Comparison of ENCODE assay signal across 23 mouse cellular contexts in the genomic region with DNA sequence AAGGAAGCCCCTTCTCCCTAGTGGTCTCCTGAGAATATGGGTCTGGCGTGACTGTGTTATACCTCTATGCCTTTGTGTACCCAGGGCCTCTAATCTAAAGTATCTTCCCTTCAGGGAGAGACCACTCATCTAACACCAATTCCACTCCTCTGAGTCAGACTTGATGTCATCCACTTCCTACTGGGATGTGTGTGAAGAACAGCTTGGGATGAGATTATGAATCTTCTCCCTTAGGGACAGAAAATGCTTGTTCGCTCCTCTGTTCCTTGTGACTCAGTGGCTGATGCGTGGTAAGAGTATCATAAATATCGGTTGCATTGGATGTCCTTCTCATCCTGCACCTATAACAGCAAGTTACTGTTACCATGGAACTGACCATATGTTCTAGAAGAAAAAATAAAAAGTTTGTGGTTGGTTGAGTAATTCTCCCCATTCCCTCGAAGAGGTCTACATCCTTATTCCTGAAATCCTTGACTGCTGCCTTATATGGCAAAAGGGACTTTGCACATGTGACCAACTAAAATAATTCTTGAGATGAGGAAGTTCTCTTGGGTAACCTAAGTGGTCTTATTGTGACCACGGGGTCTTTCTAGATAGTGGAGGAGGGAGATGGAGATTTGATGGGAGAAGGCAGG. TPM values are rescaled to one million over a fixed set of nuclear protein-coding genes. Genes with fewer than 3 reads are reported as not detected.
DNase-seq lines count a peak whose midpoint lies in the region; TF ChIP-seq lines count a peak whose summit lies in the region.
"Had no signal": no experiment of that assay in that cellular context is flagged by ENCODE, and none has a peak within 500 bp of the region (broad histone marks: within the 10 kb centered on the region; RNA-seq: fewer than 3 reads in every experiment).

No protein-coding gene starts in this region.

- DNase-seq in heart, adult 11 months = peak; percentile 81
- no peak for DNase-seq in heart, postnatal 36 days
- DNase-seq in Muller cell, postnatal 12 days (ENCODE audit: inconsistent ontology term) = peak; percentile 27
- no peak for DNase-seq in layer of hippocampus, postnatal 36 days
- no peak for DNase-seq in natural killer cell, adult 2 months (ENCODE audit: low spot score in 2 of 2)
- DNase-seq in spleen, adult 18-20 months = no peak
- DNase-seq: adrenal gland, postnatal 14 days; cerebellum, adult 18-20 months; cerebellum, adult 9-11 months; cerebellum, postnatal 36 days; gastrocnemius, postnatal 14 days; heart, postnatal 14 days had no signal

- H3K27me3 ChIP-seq in myocyte (ENCODE audit: control insufficient read depth, insufficient read depth, insufficient read length) = no peaks in the 10 kb centered on the region
- H3K27me3 ChIP-seq: forebrain, embryonic 15.5 days; intestine, embryonic 15.5 days; Patski had no signal

- H3K4me3 ChIP-seq in embryonic fibroblast, embryonic 13.5 days (ENCODE audit: insufficient read depth, low read length) = no peak overlapping the region
- H3K4me3 ChIP-seq in myocyte = no peak overlapping the region
- H3K4me3 ChIP-seq: embryonic facial prominence, embryonic 10.5 days; erythroblast, embryonic 14.5 days; forebrain, embryonic 10.5 days; forebrain, embryonic 15.5 days; hindbrain, embryonic 10.5 days; intestine, embryonic 15.5 days had no signal

- no peak for TF ChIP-seq CTCF in embryonic fibroblast, embryonic 13.5 days (IDR thresholded peaks at IDR 0.05; ENCODE audit: borderline replicate concordance, insufficient read depth, low read length)

- H3K4me1 ChIP-seq in embryonic fibroblast, embryonic 13.5 days (ENCODE audit: control insufficient read depth, insufficient read depth, low read length) = peaks cover 11% of the 10 kb centered on the region
- H3K4me1 ChIP-seq: embryonic facial prominence, embryonic 10.5 days; forebrain, embryonic 15.5 days; hindbrain, embryonic 10.5 days had no signal

- H3K36me3 ChIP-seq in myocyte (ENCODE audit: control insufficient read depth, insufficient read depth) = no peaks in the 10 kb centered on the region
- H3K36me3 ChIP-seq: embryonic facial prominence, embryonic 10.5 days; forebrain, embryonic 10.5 days; forebrain, embryonic 15.5 days; G1E; hindbrain, embryonic 10.5 days; intestine, embryonic 15.5 days had no signal

- peak overlapping the region; percentile 50 for H3K4me2 ChIP-seq in myocyte (ENCODE audit: low read depth)
- H3K4me2 ChIP-seq: forebrain, embryonic 15.5 days; hindbrain, embryonic 14.5 days; intestine, embryonic 15.5 days had no signal

- peaks cover 60% of the 10 kb centered on the region for H3K79me2 ChIP-seq in myocyte (ENCODE audit: control insufficient read depth, insufficient read depth)

- H3ac ChIP-seq in myocyte (ENCODE audit: control insufficient read depth, insufficient read length) = no peak overlapping the region

- intact Hi-C loops in heart, postnatal 36 days (cut with DNase I) = no loop called here

- no peak for TF ChIP-seq POLR2A in embryonic fibroblast, embryonic 13.5 days (IDR thresholded peaks at IDR 0.05; ENCODE audit: low read depth, low read length)
- TF ChIP-seq POLR2A in myocyte (IDR thresholded peaks at IDR 0.05; ENCODE audit: insufficient read length, low read depth) = no peak

- H3K27ac ChIP-seq in embryonic fibroblast, embryonic 13.5 days (ENCODE audit: insufficient read depth, low read length) = peak overlapping the region; percentile 82
- H3K27ac ChIP-seq: embryonic facial prominence, embryonic 10.5 days; forebrain, embryonic 10.5 days; forebrain, embryonic 15.5 days; hindbrain, embryonic 10.5 days; hindbrain, embryonic 14.5 days; intestine, embryonic 15.5 days had no signal

TF ChIP-seq in myocyte, 11 proteins besides CTCF, POLR2A, EP300 and RAD21:
- TF ChIP-seq CEBPB (IDR thresholded peaks at IDR 0.05; ENCODE audit: insufficient read depth, poor library complexity, severe bottlenecking) = 0 out of 2 replicates have a peak, but pooled peaks have one; percentile 31
- peak; percentile 95 for TF ChIP-seq USF1 (IDR thresholded peaks at IDR 0.05; ENCODE audit: low read depth)
- peak; percentile 68 for TF ChIP-seq SRF (IDR thresholded peaks at IDR 0.05; ENCODE audit: control insufficient read depth, insufficient read length, low read depth)
- TF ChIP-seq TCF12 (IDR thresholded peaks at IDR 0.05; ENCODE audit: insufficient read depth, poor library complexity, severe bottlenecking) = no peak

RNA-seq across cellular contexts. Expression of a gene that starts 18.1 kb away (rescaled TPM):
- 10 to 100 TPM; 37.4 to 43.5 TPM for total RNA-seq in heart, postnatal 36 days (2021)
- polyA plus RNA-seq in embryonic fibroblast, embryonic 13.5 days (2011; ENCODE audit: insufficient read length, low read depth, missing spikeins) = 27.7 and 31.1 TPM in 2 replicates
- 5.8 TPM for polyA plus RNA-seq in myocyte (2012; fragmentation: generic; extraction: Trizol)
- total RNA-seq in layer of hippocampus, postnatal 36 days (2021) = 10 to 100 TPM; 16.7 to 20.1 TPM

RNA-seq across cellular contexts. Expression of a gene that starts 47.0 kb away (rescaled TPM):
- 10 to 100 TPM; 10.1 to 11.9 TPM for total RNA-seq in heart, postnatal 36 days (2021)
- polyA plus RNA-seq in embryonic fibroblast, embryonic 13.5 days (2011; ENCODE audit: insufficient read length, low read depth, missing spikeins) = 10.1 and 12.0 TPM in 2 replicates
- 6.6 TPM for polyA plus RNA-seq in myocyte (2012; fragmentation: generic; extraction: Trizol)
- 10 to 100 TPM; 29.8 to 38.8 TPM for total RNA-seq in layer of hippocampus, postnatal 36 days (2021)
- total RNA-seq: G1E had no signal
- polyA plus RNA-seq: erythroblast, embryonic 14.5 days; G1E had no signal

Comparison
In these comparisons a context has a peak if more than half of its experiments do, and no peak if none do; other contexts are left out.
1. DNase-seq: peak in heart, adult 11 months (single experiment) and Muller cell, postnatal 12 days (single experiment); none in heart, postnatal 36 days (0 of 2), layer of hippocampus, postnatal 36 days (0 of 2), natural killer cell, adult 2 months (0 of 2) and spleen, adult 18-20 months (0 of 2).